Mouse (Mus musculus) left cerebral cortex, postnatal 10 days (tissue): Measurements from ENCODE around the gene Nxn. TPM values are rescaled to one million over a fixed set of nuclear protein-coding genes. Genes with fewer than 3 reads are reported as not detected.

Experiments
- DNase-seq, 2 experiments: peaks; one replicate each; pipeline ENCODE4 v3.0.0; 2021 to 2022; ENCODE audit warnings: low spot score in 2 of 2, mixed read lengths in 1 of 2; ENCODE audit errors: extremely low spot score in 1 of 2
- intact Hi-C: fragments of 180-260 bp; cut with DNase I; formaldehyde crosslinking; loops from one replicate; pipeline ENCODE4 v1.15.1; 2025
- total RNA-seq, 2 experiments: library from RNA; stranded (reverse); gene quantifications; 2 replicates each; pipeline ENCODE4 v1.2.3; 2021

Gene Nxn
- total RNA-seq, 2 experiments from 2014 or later, result 8.5 to 13.2 TPM

GRCm38 (mm10) chr11:76376425-76376824 is 22.5 kb downstream of the Nxn start:
- intact Hi-C loops, result no loop called here

GRCm38 (mm10) chr11:76374491-76375185 is 24.3 kb downstream of the Nxn start:
- peak in 1 of 2 experiments; percentile 53 for DNase-seq
- intact Hi-C loops, result no loop called here

More at GRCm38 (mm10) chr11:76376425-76376824, 22.5 kb downstream of the Nxn start:
- no peak for DNase-seq

DNA sequence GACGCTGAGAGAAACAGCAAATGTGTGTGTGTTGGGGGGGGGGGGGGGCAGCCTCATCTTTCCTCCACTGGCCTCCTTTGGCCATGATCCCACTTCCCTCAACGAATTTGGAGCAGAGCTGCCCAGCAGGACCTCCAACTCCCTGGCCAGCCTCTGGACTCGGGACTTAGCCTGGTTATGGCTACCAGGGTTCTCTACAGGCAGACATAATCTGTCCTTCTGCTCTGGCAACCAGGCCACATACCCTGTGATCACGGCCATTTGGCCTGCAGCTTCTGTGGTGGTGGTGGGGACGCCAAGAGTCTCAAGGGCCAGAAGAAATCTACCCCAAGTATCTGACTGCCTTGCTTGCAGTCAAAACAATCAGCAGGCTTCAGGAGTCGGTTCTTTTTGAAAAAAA is 26.4 kb downstream of the Nxn start:
- intact Hi-C loops, result no loop called here
- no peak for DNase-seq

GRCm38 (mm10) chr11:76372120-76372519 is 26.8 kb downstream of the Nxn start:
- DNase-seq, result no peak

GRCm38 (mm10) chr11:76370491-76370890 is 28.4 kb downstream of the Nxn start:
- DNase-seq, result no peak
- intact Hi-C loops, result no loop called here

More at GRCm38 (mm10) chr11:76372120-76372519, 26.8 kb downstream of the Nxn start:
- intact Hi-C loops, result no loop called here

DNA sequence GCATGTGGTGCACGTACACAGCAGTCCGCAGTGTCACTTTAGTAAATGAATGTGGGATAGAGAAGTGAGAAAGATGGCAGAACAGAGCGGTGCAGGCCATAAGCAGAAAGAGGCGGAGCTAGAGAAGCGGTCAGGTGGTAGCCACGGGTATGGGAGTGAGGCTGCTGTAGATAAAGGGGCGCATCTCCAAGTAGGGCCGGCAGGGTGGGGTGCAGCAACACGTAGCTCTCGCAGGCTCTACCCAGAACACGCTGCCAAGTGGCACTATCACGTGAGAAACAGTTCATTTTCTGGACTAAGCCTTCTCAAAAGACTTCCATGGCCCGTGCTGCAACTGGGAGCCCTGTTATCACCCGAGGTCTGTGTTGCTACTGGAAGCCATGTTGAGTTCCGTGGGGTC is 32.2 kb downstream of the Nxn start:
- intact Hi-C loops, result no loop called here
- DNase-seq, result no peak

GRCm38 (mm10) chr11:76364038-76364437 is 34.9 kb downstream of the Nxn start:
- intact Hi-C loops, result no loop called here
- no peak for DNase-seq

DNA sequence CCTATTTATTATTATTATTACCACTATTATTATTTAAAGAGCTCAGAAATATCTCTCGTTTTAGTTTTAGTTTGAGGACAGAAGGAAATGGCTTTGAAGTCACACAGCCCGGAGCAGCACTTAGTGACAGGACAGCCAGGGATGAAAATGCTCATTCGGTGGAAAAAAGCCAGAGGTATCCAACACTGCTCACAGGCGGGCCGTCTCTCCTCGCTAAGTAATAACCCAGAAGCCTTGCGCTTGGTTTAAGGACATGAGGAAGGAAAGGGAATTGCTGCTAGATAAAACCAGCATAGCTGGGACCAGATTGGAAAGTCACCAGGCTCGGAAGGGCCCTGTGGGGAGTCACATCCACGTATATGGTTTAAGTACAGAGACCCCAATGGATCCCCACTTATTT is 35.3 kb downstream of the Nxn start:
- intact Hi-C loops, result no loop called here
- DNase-seq, result no peak

DNA sequence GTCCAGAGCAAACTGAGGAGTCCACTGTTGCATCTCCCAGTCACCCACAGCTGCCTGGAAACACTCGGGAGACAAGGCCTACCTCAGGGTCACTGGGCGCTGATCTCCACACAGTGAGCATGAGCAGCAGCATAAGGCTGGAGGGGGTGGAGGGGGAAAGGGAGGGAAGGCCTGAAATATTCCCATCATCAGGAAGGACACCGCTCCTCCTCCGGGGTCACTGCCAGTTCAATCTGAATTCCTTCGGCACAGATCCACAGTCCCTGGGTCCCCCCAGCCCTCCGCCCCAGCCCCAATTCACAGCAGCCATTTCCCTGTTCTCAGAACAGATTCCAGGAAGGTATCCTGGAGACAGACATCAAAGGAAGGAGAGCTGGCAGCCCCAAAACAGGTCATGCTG is 35.8 kb downstream of the Nxn start:
- intact Hi-C loops, result no loop called here
- peak in 1 of 2 experiments; percentile 69 for DNase-seq

- no peak for DNase-seq
- intact Hi-C loops, result no loop called here
These were observed 37.5 kb downstream of the Nxn start for GRCm38 (mm10) chr11:76361422-76361821.

GRCm38 (mm10) chr11:76360255-76360654 is 38.7 kb downstream of the Nxn start:
- intact Hi-C loops, result no loop called here
- DNase-seq, result no peak

DNA sequence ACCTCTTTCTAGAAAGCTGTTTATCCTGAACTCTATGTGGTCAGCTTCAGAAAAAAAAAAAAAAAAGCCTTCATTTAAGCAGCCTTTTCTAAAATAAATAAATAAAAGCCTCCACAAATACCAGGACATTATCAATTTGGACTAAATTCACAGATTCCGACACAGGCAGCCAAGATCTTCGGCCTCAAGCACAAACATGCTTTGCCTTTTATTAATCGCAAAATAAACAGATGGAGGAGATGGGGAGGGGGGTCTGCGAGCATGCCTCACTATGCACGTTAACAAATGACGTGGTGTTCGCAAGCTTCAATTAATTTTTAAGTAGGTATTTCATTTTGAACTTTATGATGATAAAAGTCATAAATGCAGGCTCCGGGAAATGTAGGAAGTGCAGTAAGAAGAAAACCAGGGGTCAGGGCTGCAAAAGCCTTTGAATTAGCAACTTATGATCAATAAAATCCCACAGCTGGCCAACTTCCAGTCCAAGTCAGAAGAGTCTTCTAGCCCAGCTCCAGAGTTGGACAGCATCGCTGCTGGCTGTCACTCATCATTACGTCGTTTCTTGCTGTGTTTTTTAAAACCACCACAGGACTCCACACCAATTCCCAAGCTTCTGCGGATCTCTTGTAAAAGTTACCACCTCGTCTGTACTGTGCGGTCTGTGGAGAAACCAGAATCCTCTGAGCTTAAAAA is 40.2 kb downstream of the Nxn start:
- DNase-seq, result no peak
- intact Hi-C loops, result no loop called here

- DNase-seq, result no peak
- intact Hi-C loops, result no loop called here
These were observed 41.5 kb downstream of the Nxn start for GRCm38 (mm10) chr11:76357464-76357863.

DNA sequence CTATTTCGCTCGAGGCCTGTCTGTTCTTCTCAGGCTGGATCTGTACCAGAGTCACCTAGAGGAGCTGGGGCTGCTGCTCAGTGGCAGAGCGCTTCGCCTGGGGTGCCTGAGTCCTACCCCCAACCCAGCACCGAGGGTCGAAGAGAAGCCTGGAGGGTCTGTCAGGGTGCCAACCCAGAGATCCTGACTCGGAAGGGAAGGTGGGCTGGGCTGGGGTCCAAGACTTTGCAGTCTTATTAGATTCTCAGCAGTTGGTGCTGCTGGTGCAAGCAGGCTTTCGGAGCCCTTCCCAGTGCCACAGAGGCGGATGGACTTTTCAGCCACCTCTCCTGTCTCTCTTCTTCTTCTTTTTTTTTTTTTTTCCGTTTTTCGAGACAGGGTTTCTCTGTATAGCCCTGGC is 42.8 kb downstream of the Nxn start:
- intact Hi-C loops, result no loop called here
- no peak for DNase-seq

- DNase-seq, result no peak
- intact Hi-C loops, result no loop called here
These were observed 43.5 kb downstream of the Nxn start for GRCm38 (mm10) chr11:76355425-76355824.

DNA sequence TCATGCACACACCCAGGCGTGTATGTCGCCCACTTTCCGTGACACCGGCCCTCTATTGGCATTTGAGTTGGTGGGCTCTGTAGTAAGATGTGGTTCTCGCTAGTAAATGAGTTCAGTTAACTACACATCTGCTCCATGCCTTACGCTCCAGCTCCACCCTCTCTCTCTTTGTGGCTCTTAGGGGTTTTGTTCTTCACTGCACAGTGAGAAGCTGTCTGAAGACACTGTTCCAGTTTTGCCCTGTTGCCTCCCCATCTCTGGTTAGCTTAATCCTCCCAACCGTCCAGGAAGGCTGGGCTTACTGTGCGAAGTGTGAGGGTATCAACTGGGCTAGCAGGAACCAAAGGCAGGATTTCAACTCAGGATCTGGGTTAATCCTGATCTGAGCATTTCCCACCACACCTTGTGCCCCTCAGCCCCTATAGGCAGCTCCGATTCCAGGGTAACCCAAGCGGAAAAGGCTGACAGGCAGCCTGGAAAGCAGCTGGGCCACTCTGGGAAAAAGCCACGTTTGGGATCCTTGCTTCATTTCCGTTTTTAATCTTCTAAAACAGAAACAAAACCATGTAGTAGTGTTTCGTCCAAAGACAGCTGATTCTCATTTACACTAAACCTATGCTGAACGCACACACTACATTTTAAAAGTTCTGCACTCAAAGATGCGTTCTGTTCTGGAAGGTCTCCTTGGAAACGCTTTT is 45.9 kb downstream of the Nxn start:
- intact Hi-C loops, result no loop called here
- no peak for DNase-seq

GRCm38 (mm10) chr11:76351624-76352011 is 47.3 kb downstream of the Nxn start:
- intact Hi-C loops, result no loop called here

GRCm38 (mm10) chr11:76350931-76351623 is 47.9 kb downstream of the Nxn start:
- intact Hi-C loops, result no loop called here

More at GRCm38 (mm10) chr11:76351624-76352011, 47.3 kb downstream of the Nxn start:
- DNase-seq, result no peak

DNA sequence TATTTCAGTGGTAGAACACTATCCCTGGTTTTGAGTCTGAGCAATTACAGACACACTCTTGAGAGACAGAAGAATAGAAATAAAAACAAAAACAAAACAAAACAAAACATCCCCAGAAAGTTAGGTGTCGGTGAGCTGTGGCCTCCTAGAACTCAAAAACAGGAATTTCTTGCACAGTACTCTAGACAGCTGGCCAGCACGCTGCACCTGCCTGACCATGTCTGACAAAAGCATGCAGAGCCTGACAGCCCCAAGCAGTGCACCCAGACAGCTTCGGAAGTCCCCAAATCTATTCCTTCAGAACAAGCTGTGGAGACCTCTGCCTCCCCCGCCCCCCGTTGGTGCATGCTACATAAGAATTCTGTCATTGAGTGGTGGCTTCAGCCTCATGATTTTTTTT is 49.1 kb downstream of the Nxn start:
- DNase-seq, result no peak
- intact Hi-C loops, result no loop called here

More at GRCm38 (mm10) chr11:76350931-76351623, 47.9 kb downstream of the Nxn start:
- DNase-seq, result no peak
